Mouse (Mus musculus) Patski (cell line): ENCODE data around the gene Slc25a21. TPM values are rescaled to one million over a fixed set of nuclear protein-coding genes. Genes with fewer than 3 reads are reported as not detected.

Experiments
- ATAC-seq: fragments of 100-300 bp; one replicate; pipeline ENCODE4 v1.8.0; 2021
- CTCF ChIA-PET: fragments of 350-600 bp; sonication (Branson Sonifier 250); formaldehyde crosslinking; loops from one replicate; lab custom pipeline; 2022; ENCODE audit warnings: inconsistent platforms; lab: Charles Lee
- POLR2A ChIA-PET: fragments of 350-600 bp; sonication (Branson Sonifier 250); formaldehyde crosslinking; loops from one replicate; lab custom pipeline; 2022; ENCODE audit warnings: antibody characterized with exemption, inconsistent platforms; lab: Charles Lee
- DNase-seq: peaks from one replicate; pipeline ENCODE4 v3.0.0-alpha.2; 2011; ENCODE audit warnings: low read depth, low spot score
- H3K27me3 ChIP-seq: fragments of 371-371 bp; one replicate; pipeline ENCODE4 v1.5.1; 2021
- CTCF ChIP-seq: fragments of 100-300 bp; IDR thresholded peaks from one replicate; pipeline ENCODE4 v1.5.1; 2021
- in situ Hi-C: fragments of 300-500 bp; cut with MboI; formaldehyde crosslinking; loops from 3 replicates; pipeline ENCODE4 v1.11.1; 2018; ENCODE audit warnings: low pct_unique_long_range_greater_than_20kb, mixed read lengths
- polyA plus RNA-seq: library from polyadenylated mRNA; unstranded; gene quantifications from one replicate; pipeline ENCODE4 v1.2.3, GENCODE M21; 2021

Gene Slc25a21
- polyA plus RNA-seq, 1 experiment from 2014 or later, result 1.1 TPM

DNA sequence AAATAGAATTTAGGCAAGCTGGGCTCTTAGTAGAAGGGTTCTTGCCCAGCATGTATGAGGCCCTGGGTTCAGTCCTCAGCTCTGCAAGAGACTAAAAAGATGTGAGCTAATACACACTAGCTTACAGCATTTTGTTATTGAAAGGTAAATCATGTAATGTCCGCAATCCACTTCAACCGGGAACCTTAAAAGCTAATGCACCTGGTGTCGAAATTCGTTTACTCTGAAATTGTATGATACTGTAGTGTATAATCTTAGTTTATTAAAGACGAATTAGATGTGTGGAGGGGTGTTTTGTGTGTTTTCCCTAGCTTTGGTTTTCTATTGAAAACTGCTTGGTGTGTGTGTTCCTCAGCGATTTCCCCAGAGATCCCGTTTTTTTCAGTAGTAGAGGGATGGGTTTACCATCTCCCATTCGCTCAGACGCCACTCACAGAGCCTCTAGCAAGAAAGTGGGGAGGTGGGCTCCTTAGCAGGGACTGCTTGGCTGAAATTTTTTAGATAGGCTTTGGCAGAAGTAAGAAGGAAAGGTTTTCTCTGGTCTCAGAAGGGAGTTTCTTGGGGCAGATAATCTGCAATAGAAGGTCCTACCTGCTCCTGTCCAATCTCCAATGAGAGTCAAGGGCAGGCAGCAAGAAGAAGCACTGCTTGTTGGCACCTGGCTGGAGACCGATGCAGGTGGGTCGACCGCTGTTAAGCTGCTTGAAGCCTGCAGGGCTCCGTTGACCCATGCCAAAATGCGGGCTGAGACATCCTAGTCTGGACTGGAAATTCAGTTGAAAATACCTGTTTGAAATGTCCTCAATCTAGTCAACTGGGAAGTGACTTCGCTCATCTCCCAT is 509.4 kb downstream of the Slc25a21 start:
- no peak for TF ChIP-seq CTCF
- ATAC-seq (no peak), DNase-seq (no peak)
- in situ Hi-C loops, result no loop called here
- ChIA-PET CTCF (interaction anchor here (1.5 kb wide), 1 partner anchor 334 kb away, joined by 3 read pairs; no protein-coding TSS in a partner anchor), POLR2A (no interaction called here)
- H3K27me3 ChIP-seq, result peaks cover 33% of the 10 kb centered on the region

DNA sequence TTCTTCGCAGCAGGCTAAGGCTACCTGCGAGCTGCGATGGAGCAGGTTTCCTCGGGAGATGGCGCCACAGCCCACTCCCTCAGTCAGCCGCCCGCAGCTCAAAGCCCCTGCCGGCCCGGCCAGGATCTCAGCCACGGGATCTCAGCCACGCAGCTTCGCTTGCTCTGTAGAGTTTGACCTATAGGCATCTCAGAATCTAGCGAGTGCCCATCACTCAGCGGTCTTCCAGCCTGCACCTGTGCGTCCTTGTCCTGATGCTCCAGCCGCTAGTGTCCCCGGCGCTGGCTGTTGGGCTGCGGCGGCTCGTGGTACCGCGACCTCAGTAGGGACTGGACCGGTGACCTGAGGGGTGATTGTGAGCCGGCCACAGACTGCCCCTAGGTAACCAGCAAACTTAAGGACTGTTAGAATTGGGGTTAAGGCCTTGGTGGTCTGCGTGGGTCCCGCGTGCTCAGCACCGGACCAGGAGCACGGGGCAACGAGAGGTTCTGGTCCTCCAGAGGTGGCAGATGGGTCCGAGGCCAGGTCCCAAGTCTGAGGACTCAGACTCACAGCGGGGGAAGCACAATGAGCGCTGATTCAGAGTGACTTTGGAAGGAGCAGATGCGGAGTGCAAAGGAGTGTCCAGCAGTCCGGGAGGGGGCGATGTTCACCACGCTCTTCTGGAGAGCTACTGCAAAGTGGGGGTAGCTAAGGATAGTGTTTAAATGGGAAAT is 516.0 kb downstream of the Slc25a21 start:
- in situ Hi-C loops, result loop anchor here (5.0 kb wide), 2 partner anchors 306 to 506 kb away; no protein-coding TSS in a partner anchor

DNA sequence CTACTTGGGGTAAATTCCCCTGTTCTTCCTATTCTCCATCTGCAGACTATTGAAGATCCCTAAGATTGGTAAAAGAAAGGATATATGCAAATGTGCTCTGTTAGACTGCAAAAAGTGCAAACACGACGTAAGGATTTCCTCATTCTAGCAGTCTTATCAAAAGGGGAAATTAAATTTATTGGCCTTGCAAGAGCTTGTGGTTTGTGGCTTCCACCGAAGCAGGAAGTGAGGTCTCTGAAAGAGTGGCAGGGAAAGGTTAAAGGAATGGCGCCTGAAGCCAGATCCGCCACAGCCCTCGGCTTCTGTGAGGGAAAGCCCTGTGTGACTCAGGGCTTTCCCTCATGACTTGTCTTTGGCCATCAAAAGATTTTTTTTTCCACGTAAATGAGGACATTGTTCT is 519.7 kb downstream of the Slc25a21 start:
- ATAC-seq, result no peak
- TF ChIP-seq CTCF, result no peak
- DNase-seq, result no peak
- ChIA-PET POLR2A (no interaction called here), CTCF (no interaction called here)
- H3K27me3 ChIP-seq, result peaks cover 46% of the 10 kb centered on the region
- in situ Hi-C loops, result no loop called here

More for the DNA sequence above, 516.0 kb downstream of the Slc25a21 start:
- peak; percentile 92 for TF ChIP-seq CTCF
- ChIA-PET POLR2A (no interaction called here), CTCF (interaction anchor here (0.6 to 2.1 kb wide), 10 partner anchors 11 to 504 kb away, joined by 3 to 9 read pairs (median 4); no protein-coding TSS in a partner anchor)
- peak; percentile 89 for ATAC-seq
- peaks cover 37% of the 10 kb centered on the region for H3K27me3 ChIP-seq
- no peak for DNase-seq

DNA sequence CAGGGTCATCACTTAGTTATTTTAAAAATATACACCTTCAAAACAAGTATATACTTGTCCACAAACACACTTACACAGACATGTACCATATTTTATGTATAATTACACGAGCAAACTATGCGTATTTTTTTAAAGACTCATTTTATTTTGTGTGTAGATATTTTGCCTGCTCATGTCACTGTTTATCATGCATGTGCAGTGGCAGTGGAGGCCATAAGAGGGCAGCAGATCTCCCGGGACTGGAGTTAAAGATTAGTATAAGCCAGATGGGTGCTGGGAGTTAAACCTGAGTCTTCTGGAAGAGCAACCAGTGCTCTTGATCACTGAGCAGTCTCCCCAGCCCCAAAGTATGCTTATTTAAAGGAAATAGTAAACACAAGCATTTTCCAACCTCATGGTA is 522.5 kb downstream of the Slc25a21 start:
- peak; percentile 82 for TF ChIP-seq CTCF
- CTCF ChIA-PET, result no interaction called here
- ATAC-seq, result no peak
- in situ Hi-C loops, result no loop called here
- no peak for DNase-seq
- H3K27me3 ChIP-seq, result peaks cover 46% of the 10 kb centered on the region
- POLR2A ChIA-PET, result no interaction called here

DNA sequence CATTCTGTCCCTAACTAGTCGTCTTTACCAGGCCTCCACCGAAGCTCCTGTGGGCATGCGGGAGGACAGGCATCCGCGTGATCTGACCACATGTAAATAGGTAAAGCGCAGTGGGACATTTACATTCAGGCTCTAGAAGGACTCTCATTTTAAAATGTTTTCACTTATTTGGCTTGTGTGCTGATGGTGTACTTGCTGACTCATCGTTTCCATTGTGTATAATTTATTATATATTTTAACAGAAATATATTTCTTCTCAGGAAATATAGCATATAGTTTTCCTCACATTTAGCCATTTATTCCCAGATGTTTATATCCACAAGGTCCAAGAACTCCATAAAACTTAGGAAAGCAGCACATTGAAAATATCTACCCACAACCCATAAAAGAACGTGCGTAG is 526.5 kb downstream of the Slc25a21 start:
- DNase-seq (no peak), ATAC-seq (no peak)
- TF ChIP-seq CTCF, result no peak
- CTCF ChIA-PET, result no interaction called here
- POLR2A ChIA-PET, result no interaction called here
- in situ Hi-C loops, result no loop called here
- peaks cover 48% of the 10 kb centered on the region for H3K27me3 ChIP-seq

DNA sequence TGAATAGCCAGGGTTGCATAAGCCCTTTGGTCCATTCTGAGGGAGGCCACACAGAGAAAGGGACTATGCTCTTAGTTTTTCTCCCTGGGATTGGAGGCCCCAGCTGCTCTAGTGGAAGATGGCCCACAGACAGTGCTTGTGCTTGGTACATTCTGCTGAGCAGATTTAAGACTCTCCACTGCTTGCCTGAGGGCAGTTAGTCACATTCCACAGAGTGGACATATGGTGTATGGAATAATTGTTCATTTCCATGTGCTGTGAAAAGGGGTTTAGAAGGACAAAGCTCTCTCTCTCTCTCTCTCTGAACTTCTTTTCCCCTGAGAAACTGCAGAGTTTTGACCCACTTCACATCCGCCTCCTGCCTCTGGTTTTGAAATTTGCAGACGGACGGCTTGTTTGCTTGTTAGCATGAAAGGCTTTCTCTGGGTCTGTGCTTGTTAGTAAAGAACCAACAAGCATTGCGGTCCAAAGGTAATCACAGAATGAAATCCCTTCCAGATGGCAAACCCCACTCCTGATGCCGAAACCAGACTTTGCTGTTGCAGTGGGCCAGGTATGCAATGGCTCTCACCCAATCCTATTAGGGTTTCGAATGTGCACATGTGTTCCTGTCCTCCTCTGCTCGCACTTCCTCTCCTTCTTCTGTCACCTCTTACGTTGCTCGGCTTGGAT is 527.7 kb downstream of the Slc25a21 start:
- peaks cover 42% of the 10 kb centered on the region for H3K27me3 ChIP-seq
- no peak for TF ChIP-seq CTCF
- in situ Hi-C loops, result no loop called here
- ChIA-PET CTCF (no interaction called here), POLR2A (no interaction called here)
- no peak for DNase-seq
- ATAC-seq, result no peak

Other genes with a start within 250 kb of the Slc25a21 start
- gene Prps1l3, start 32.9 kb upstream of the Slc25a21 start, polyA plus RNA-seq, result 40.8 TPM
- 14.2 TPM for gene Mipol1, start 33.0 kb upstream of the Slc25a21 start, polyA plus RNA-seq